Mouse (Mus musculus): ENCODE data around the gene Krtap4-13. TPM values are rescaled to one million over a fixed set of nuclear protein-coding genes. Genes with fewer than 3 reads are reported as not detected.

Gene Krtap4-13
- not detected in 2 replicates for polyA plus RNA-seq (2015; fragmentation: Nextera tagmentation; extraction: Ambion mirVana)

DNA sequence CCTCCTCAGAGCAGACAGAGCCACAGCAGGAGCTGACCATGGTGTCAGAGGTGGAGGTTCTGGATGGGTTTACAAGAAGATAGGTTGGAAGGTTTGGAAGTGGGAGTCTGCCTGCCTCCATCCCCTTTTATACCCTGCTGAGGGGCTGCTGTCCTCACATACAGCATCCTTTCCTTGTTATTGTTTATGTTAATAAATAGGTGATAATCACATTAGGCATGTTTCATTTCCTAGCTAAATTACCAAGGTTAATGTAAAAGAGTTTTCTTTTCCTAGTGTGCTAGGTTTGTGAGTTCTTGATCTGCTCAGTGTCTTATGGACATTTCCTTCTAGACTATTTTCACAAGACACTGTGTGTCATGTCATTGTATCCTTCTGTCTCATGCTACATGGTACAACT lies at the start of gene Krtap4-13:
TSS of gene Krtap4-13 (minus strand) at position 101 of the 400 bp plus-strand sequence.

DNA sequence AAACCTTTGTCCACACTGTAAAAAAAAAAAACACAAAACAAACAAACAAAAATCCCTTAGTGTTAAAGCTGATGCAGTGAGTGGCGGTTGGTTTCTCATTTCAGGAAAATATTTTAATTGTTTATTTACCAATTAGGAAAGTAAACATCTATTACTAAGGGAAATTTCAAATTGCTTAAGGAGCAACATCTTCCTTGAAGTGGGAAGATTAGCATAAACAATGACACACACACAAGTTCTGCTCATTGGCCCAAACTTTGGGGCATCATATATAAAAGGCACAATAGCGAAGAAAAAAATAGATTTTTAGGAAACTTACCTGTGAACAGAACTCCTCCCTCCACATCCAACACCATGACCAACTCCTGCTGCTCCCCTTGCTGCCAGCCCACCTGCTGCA lies 47.9 kb upstream of the Krtap4-13 start, which contains the start of gene Gm11568:
TSS of gene Gm11568 (plus strand) at position 301 of the 400 bp plus-strand sequence.

DNA sequence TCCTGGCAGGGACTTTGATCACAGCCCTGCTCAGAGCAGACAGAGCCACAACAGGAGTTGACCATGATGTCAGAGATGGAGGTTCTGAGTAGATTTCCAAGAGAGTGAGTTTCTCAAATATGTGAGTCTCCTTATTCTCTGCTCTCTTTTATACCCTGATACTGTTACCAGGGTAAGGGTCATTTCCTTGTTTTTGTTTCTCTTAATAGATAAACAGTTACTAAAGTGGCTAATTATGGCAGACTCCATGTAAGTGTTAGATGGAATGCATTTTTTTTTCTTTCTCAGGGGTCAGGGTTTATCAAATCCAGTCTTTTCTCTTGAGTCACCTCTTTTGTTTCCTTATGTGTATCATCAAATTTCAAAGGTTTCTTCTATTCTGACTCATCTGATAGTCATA lies 41.8 kb upstream of the Krtap4-13 start, which contains the start of gene Krtap4-16:
TSS of gene Krtap4-16 (minus strand) at position 101 of the 400 bp plus-strand sequence.

DNA sequence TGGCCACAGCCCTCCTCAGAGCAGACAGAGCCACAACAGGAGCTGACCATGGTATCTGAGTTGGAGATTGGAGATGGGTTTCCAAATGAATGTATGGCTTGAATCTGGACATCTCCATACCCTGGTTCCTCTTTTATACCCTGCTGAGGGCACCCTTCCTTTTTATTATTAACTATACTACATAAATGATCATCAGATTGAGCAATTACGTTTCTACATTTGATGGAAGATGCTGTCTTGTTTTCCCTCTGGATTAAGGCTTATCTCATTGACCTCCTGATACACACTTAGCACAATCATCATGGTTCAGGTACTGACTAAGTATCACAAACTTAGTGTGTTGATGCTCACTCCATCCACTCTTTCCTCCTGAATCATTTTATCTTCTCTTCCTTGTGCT lies 28.3 kb upstream of the Krtap4-13 start, which contains the start of gene 2300003K06Rik:
TSS of gene 2300003K06Rik (minus strand) at position 101 of the 400 bp plus-strand sequence.

DNA sequence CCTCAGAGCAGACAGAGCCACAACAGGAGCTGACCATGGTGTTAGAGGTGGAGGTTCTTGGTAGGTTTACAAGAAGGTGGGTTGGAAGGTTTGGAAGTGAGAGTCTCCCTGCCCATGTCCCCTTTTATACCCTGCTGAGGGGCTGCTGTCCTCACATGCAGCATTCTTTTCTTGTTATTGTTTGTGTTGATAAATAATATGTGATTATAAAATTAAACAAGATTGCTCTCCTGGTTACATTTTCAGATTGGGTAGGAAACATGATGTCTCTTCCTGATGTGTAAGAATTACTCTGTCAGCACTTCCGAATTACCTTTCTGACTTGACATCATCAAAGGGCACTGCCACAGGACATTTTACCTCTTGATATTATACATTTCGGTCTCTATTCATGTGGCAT lies 5.9 kb upstream of the Krtap4-13 start, which contains the start of gene Gm11564:
TSS of gene Gm11564 (minus strand) at position 101 of the 400 bp plus-strand sequence.

GRCm38 (mm10) chr11:99804346-99804745 lies 5.3 kb downstream of the Krtap4-13 start, which contains the start of gene Gm11554:
TSS of gene Gm11554 (minus strand) at chr11:99804446.

GRCm38 (mm10) chr11:99798832-99799231 lies 10.9 kb downstream of the Krtap4-13 start, which contains the start of gene Gm11569:
TSS of gene Gm11569 (minus strand) at chr11:99798932.

GRCm38 (mm10) chr11:99793367-99793766 lies 16.3 kb downstream of the Krtap4-13 start, which contains the start of gene Gm11596:
TSS of gene Gm11596 (minus strand) at chr11:99793467.

GRCm38 (mm10) chr11:99784900-99785299 lies 24.8 kb downstream of the Krtap4-13 start, which contains the start of gene Krtap4-9:
TSS of gene Krtap4-9 (plus strand) at chr11:99785200.

DNA sequence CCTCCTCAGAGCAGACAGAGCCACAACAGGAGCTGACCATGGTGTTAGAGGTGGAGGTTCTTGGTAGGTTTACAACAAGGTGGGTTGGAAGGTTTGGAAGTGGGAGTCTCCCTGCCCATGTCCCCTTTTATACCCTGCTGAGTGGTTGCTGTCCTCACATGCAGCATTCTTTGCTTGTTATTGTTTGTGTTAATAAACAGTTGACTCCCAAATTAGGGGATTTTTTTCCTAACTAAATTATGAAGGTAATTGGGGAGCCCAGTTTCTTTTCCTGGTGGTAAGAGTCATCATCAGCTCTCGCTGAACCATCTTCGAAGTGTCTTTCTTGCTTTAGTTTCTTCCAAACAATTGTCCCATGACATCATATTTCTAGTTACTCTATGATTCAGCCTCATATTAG lies 29.1 kb downstream of the Krtap4-13 start, which contains the start of gene Krtap4-8:
TSS of gene Krtap4-8 (minus strand) at position 101 of the 400 bp plus-strand sequence.

DNA sequence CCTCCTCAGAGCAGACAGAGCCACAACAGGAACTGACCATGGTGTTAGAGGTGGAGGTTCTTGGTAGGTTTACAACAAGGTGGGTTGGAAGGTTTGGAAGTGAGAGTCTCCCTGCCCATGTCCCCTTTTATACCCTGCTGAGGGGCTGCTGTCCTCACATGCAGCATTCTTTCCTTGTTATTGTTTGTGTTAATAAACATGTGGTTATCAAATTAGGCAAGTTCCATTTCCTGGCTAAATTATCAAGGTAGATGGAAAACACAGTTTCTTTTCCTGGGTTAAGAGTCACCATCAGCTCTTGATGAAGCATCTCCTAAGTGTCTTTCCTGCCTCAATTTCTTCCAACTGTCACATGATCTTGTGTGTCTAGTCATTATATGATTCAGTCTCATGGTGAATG lies 36.9 kb downstream of the Krtap4-13 start, which contains the start of gene Gm11595:
TSS of gene Gm11595 (minus strand) at position 101 of the 400 bp plus-strand sequence.

Other genes with a start within 250 kb of the Krtap4-13 start
- not detected in 2 replicates for gene Krtap3-1, start 243.3 kb downstream of the Krtap4-13 start, polyA plus RNA-seq (2015; fragmentation: Nextera tagmentation; extraction: Ambion mirVana)
- not detected in 2 replicates for gene Krtap1-5, start 228.9 kb downstream of the Krtap4-13 start, polyA plus RNA-seq (2015; fragmentation: Nextera tagmentation; extraction: Ambion mirVana)
- not detected in 2 replicates for gene Krtap1-4, start 226.2 kb downstream of the Krtap4-13 start, polyA plus RNA-seq (2015; fragmentation: Nextera tagmentation; extraction: Ambion mirVana)
- not detected in 2 replicates for gene Krtap1-3, start 218.6 kb downstream of the Krtap4-13 start, polyA plus RNA-seq (2015; fragmentation: Nextera tagmentation; extraction: Ambion mirVana)
- not detected in 2 replicates for gene Krtap9-3, start 211.8 kb downstream of the Krtap4-13 start, polyA plus RNA-seq (2015; fragmentation: Nextera tagmentation; extraction: Ambion mirVana)
- gene Gm11938, start 206.6 kb downstream of the Krtap4-13 start, polyA plus RNA-seq (2015; fragmentation: Nextera tagmentation; extraction: Ambion mirVana) = not detected in 2 replicates
- gene Gm11937, start 199.7 kb downstream of the Krtap4-13 start, polyA plus RNA-seq (2015; fragmentation: Nextera tagmentation; extraction: Ambion mirVana) = not detected in 2 replicates
- gene Krtap2-4, start 195.0 kb downstream of the Krtap4-13 start, polyA plus RNA-seq (2015; fragmentation: Nextera tagmentation; extraction: Ambion mirVana) = not detected in 2 replicates
- not detected in 2 replicates for gene Gm11562, start 189.5 kb downstream of the Krtap4-13 start, polyA plus RNA-seq (2015; fragmentation: Nextera tagmentation; extraction: Ambion mirVana)
- not detected in 2 replicates for gene Krtap4-1, start 181.7 kb downstream of the Krtap4-13 start, polyA plus RNA-seq (2015; fragmentation: Nextera tagmentation; extraction: Ambion mirVana)
- not detected in 2 replicates for gene Krtap4-2, start 174.8 kb downstream of the Krtap4-13 start, polyA plus RNA-seq (2015; fragmentation: Nextera tagmentation; extraction: Ambion mirVana)
- not detected in 2 replicates for gene Krtap4-7, start 165.8 kb downstream of the Krtap4-13 start, polyA plus RNA-seq (2015; fragmentation: Nextera tagmentation; extraction: Ambion mirVana)
- gene Gm11555, start 159.7 kb downstream of the Krtap4-13 start, polyA plus RNA-seq (2015; fragmentation: Nextera tagmentation; extraction: Ambion mirVana) = not detected in 2 replicates
- gene Gm11563, start 150.9 kb downstream of the Krtap4-13 start, polyA plus RNA-seq (2015; fragmentation: Nextera tagmentation; extraction: Ambion mirVana) = not detected in 2 replicates
- not detected in 2 replicates for gene Krtap4-6, start 143.9 kb downstream of the Krtap4-13 start, polyA plus RNA-seq (2015; fragmentation: Nextera tagmentation; extraction: Ambion mirVana)
- gene Gm14190, start 119.2 kb downstream of the Krtap4-13 start, polyA plus RNA-seq (2015; fragmentation: Nextera tagmentation; extraction: Ambion mirVana) = not detected in 2 replicates
- not detected in 2 replicates for gene Gm14180, start 75.6 kb downstream of the Krtap4-13 start, polyA plus RNA-seq (2015; fragmentation: Nextera tagmentation; extraction: Ambion mirVana)
- gene Gm11595, start 37.0 kb downstream of the Krtap4-13 start, polyA plus RNA-seq (2015; fragmentation: Nextera tagmentation; extraction: Ambion mirVana) = not detected in 2 replicates
- gene Krtap4-8, start 29.2 kb downstream of the Krtap4-13 start, polyA plus RNA-seq (2015; fragmentation: Nextera tagmentation; extraction: Ambion mirVana) = not detected in 2 replicates
- not detected in 2 replicates for gene Krtap4-9, start 24.7 kb downstream of the Krtap4-13 start, polyA plus RNA-seq (2015; fragmentation: Nextera tagmentation; extraction: Ambion mirVana)
- not detected in 2 replicates for gene Gm11596, start 16.4 kb downstream of the Krtap4-13 start, polyA plus RNA-seq (2015; fragmentation: Nextera tagmentation; extraction: Ambion mirVana)
- gene Gm11569, start 11.0 kb downstream of the Krtap4-13 start, polyA plus RNA-seq (2015; fragmentation: Nextera tagmentation; extraction: Ambion mirVana) = not detected in 2 replicates
- gene Gm11554, start 5.4 kb downstream of the Krtap4-13 start, polyA plus RNA-seq (2015; fragmentation: Nextera tagmentation; extraction: Ambion mirVana) = not detected in 2 replicates
- not detected in 2 replicates for gene Gm11564, start 5.8 kb upstream of the Krtap4-13 start, polyA plus RNA-seq (2015; fragmentation: Nextera tagmentation; extraction: Ambion mirVana)
- gene 2300003K06Rik, start 28.2 kb upstream of the Krtap4-13 start, polyA plus RNA-seq (2015; fragmentation: Nextera tagmentation; extraction: Ambion mirVana) = not detected in 2 replicates
- not detected in 2 replicates for gene Krtap4-16, start 41.7 kb upstream of the Krtap4-13 start, polyA plus RNA-seq (2015; fragmentation: Nextera tagmentation; extraction: Ambion mirVana)
- not detected in 2 replicates for gene Gm11568, start 48.0 kb upstream of the Krtap4-13 start, polyA plus RNA-seq (2015; fragmentation: Nextera tagmentation; extraction: Ambion mirVana)
- not detected in 2 replicates for gene Gm11559, start 54.6 kb upstream of the Krtap4-13 start, polyA plus RNA-seq (2015; fragmentation: Nextera tagmentation; extraction: Ambion mirVana)
- not detected in 2 replicates for gene Krtap9-1, start 63.5 kb upstream of the Krtap4-13 start, polyA plus RNA-seq (2015; fragmentation: Nextera tagmentation; extraction: Ambion mirVana)
- not detected in 2 replicates for gene Gm11567, start 69.3 kb upstream of the Krtap4-13 start, polyA plus RNA-seq (2015; fragmentation: Nextera tagmentation; extraction: Ambion mirVana)
- gene Krtap31-1, start 98.0 kb upstream of the Krtap4-13 start, polyA plus RNA-seq (2015; fragmentation: Nextera tagmentation; extraction: Ambion mirVana) = not detected in 2 replicates
- not detected in 2 replicates for gene Gm11565, start 104.9 kb upstream of the Krtap4-13 start, polyA plus RNA-seq (2015; fragmentation: Nextera tagmentation; extraction: Ambion mirVana)
- gene Krtap31-2, start 126.4 kb upstream of the Krtap4-13 start, polyA plus RNA-seq (2015; fragmentation: Nextera tagmentation; extraction: Ambion mirVana) = not detected in 2 replicates
- gene Krtap9-5, start 138.6 kb upstream of the Krtap4-13 start, polyA plus RNA-seq (2015; fragmentation: Nextera tagmentation; extraction: Ambion mirVana) = not detected in 2 replicates
- not detected in 2 replicates for gene Krtap29-1, start 169.2 kb upstream of the Krtap4-13 start, polyA plus RNA-seq (2015; fragmentation: Nextera tagmentation; extraction: Ambion mirVana)
- 0.15 TPM in 2 replicates for gene Krtap16-1, start 176.7 kb upstream of the Krtap4-13 start, polyA plus RNA-seq (2015; fragmentation: Nextera tagmentation; extraction: Ambion mirVana)
- 3.1 and 3.3 TPM in 2 replicates for gene Krtap17-1, start 184.1 kb upstream of the Krtap4-13 start, polyA plus RNA-seq (2015; fragmentation: Nextera tagmentation; extraction: Ambion mirVana)
- gene Krt33a, start 206.3 kb upstream of the Krtap4-13 start, polyA plus RNA-seq (2015; fragmentation: Nextera tagmentation; extraction: Ambion mirVana) = not detected in 2 replicates
- 0.14 and 0.22 TPM in 2 replicates for gene Krt33b, start 220.0 kb upstream of the Krtap4-13 start, polyA plus RNA-seq (2015; fragmentation: Nextera tagmentation; extraction: Ambion mirVana)
- 0.09 TPM in 1 of 2 replicates, not detected in the other for gene Krt34, start 231.7 kb upstream of the Krtap4-13 start, polyA plus RNA-seq (2015; fragmentation: Nextera tagmentation; extraction: Ambion mirVana)
- gene Krt31, start 240.7 kb upstream of the Krtap4-13 start, polyA plus RNA-seq (2015; fragmentation: Nextera tagmentation; extraction: Ambion mirVana) = not detected in 2 replicates